Mouse (Mus musculus) midbrain, embryonic 11.5 days (tissue): ENCODE measurements around the gene Camk2d. TPM values are rescaled to one million over a fixed set of nuclear protein-coding genes. Genes with fewer than 3 reads are reported as not detected.

ENCODE experiments used
- ATAC-seq: fragments of 200-750 bp; cut with Nextera tagmentation; 2 replicates; pipeline ENCODE4 v1.8.0; 2017; ENCODE audit warnings: moderate TSS enrichment, moderate library complexity; ENCODE audit not compliant: low FRiP score
- DNase-seq: peaks from one replicate; pipeline ENCODE4 v3.0.0; 2015; ENCODE audit warnings: low spot score; ENCODE audit errors: missing footprints
- H3K27ac ChIP-seq: fragments of 300-500 bp; sonication (generic); 2 replicates; pipeline ENCODE4 v1.5.1; 2014; ENCODE audit warnings: low read depth, low read length
- H3K27me3 ChIP-seq: fragments of 300-500 bp; sonication (generic); 2 replicates; pipeline ENCODE4 v1.6.1; 2014; ENCODE audit warnings: mild to moderate bottlenecking, low read length, moderate library complexity, mixed read lengths; ENCODE audit not compliant: control insufficient read depth, insufficient read depth
- H3K36me3 ChIP-seq: fragments of 300-500 bp; sonication (generic); 2 replicates; pipeline ENCODE4 v1.6.1; 2014; ENCODE audit warnings: mild to moderate bottlenecking, low read length, moderate library complexity, mixed read lengths; ENCODE audit not compliant: control insufficient read depth, insufficient read depth
- H3K4me1 ChIP-seq: fragments of 300-500 bp; sonication (generic); 2 replicates; pipeline ENCODE4 v1.6.1; 2014; ENCODE audit warnings: low read length; ENCODE audit not compliant: control insufficient read depth, insufficient read depth
- H3K4me2 ChIP-seq: fragments of 300-500 bp; sonication (generic); 2 replicates; pipeline ENCODE4 v1.6.1; 2014; ENCODE audit warnings: mild to moderate bottlenecking, moderate library complexity
- H3K4me3 ChIP-seq: fragments of 300-500 bp; sonication (generic); 2 replicates; pipeline ENCODE4 v1.5.1; 2014; ENCODE audit warnings: low read depth, low read length
- H3K9ac ChIP-seq: fragments of 300-500 bp; sonication (generic); 2 replicates; pipeline ENCODE4 v1.6.1; 2014; ENCODE audit warnings: low read length
- H3K9me3 ChIP-seq: fragments of 300-500 bp; sonication (generic); 2 replicates; pipeline ENCODE4 v1.6.1; 2016; ENCODE audit warnings: low read length; ENCODE audit not compliant: control insufficient read depth
- WGBS: fragments of 180-500 bp; shearing (Covaris S2); extraction: QIAGEN DNeasy Blood & Tissue Kit; methylation state at CpG from one replicate; pipeline ENCODE4 v1.1.7; 2014; 5-methylcytosine and 5-hydroxymethylcytosine counted together
- polyA plus RNA-seq: library from polyadenylated mRNA; unstranded; fragments of >200 nt; fragmentation: Nextera tagmentation; extraction: Ambion mirVana; gene quantifications from 2 replicates; pipeline ENCODE4 v1.2.1, GENCODE M21; 2014

Gene Camk2d
- polyA plus RNA-seq, 1 experiment from 2014 or later = 13.5 TPM

GRCm38 (mm10) chr3:126751377-126752098 is 155.4 kb downstream of the Camk2d start:
- 86% methylated on average over 7 of the region's 7 CpGs for WGBS
- no peak for ATAC-seq
- peak; percentile 33 for DNase-seq
- Histone ChIP-seq H3K4me3 (no peak overlapping the region), H3K27ac (no peak overlapping the region), H3K9ac (no peak overlapping the region), H3K4me1 (no peaks in the 10 kb centered on the region), H3K27me3 (no peaks in the 10 kb centered on the region), H3K4me2 (no peak overlapping the region), H3K36me3 (no peaks in the 10 kb centered on the region), H3K9me3 (no peaks in the 10 kb centered on the region)

DNA sequence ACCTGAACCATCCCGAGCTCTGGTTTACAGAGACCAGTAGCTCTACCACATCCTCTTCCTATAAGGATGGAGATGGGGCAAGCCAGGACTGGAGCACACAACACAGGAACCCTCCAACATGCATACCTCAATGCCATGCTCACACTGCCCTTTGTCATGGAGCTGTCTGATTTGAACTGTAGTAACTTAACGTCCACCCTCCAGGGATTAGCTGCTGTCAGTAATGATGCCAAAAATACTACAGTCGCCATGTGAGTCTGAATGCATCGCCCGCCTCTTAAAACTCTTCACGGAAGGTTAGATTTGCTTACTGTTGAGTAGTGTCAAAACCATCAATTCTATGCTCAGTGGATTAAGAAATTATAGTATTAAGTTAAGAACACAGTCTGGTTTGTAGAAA is 156.9 kb downstream of the Camk2d start:
- no peaks in the 10 kb centered on the region for H3K36me3 ChIP-seq
- H3K4me2 ChIP-seq = no peak overlapping the region
- WGBS = 87% methylated on average over 6 of the region's 6 CpGs
- H3K27ac ChIP-seq = no peak overlapping the region
- no peak overlapping the region for H3K9ac ChIP-seq
- no peaks in the 10 kb centered on the region for H3K27me3 ChIP-seq
- H3K4me3 ChIP-seq = no peak overlapping the region
- no peaks in the 10 kb centered on the region for H3K9me3 ChIP-seq
- ATAC-seq (no peak), DNase-seq (peak; percentile 47)
- H3K4me1 ChIP-seq = no peaks in the 10 kb centered on the region

- Histone ChIP-seq H3K27me3 (no peaks in the 10 kb centered on the region), H3K9ac (no peak overlapping the region), H3K9me3 (no peaks in the 10 kb centered on the region), H3K27ac (no peak overlapping the region), H3K4me3 (no peak overlapping the region), H3K4me2 (no peak overlapping the region), H3K36me3 (no peaks in the 10 kb centered on the region), H3K4me1 (no peaks in the 10 kb centered on the region)
- peak; percentile 41 for DNase-seq
- ATAC-seq = no peak
- 84% methylated on average over 1 of the region's 1 CpGs for WGBS
Measured at GRCm38 (mm10) chr3:126758398-126758797, 162.3 kb downstream of the Camk2d start.

DNA sequence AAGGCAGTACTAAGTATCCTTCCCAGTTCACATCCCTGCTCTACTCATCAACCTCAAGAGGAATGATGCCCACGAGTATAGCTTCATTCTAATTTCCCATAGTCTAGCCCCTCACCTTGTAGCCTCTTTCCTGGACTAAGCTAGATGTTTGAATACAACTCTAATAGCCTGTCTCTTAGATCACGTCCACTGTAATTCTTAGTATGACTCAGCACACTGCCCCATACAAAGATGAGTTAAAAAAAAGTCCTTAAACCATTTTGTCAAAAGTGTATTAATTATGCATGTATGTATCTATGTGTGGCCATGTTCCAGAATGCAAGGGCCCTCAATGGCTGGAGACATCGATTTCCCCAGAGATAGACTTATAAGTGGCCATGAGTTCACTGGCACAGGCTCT is 164.5 kb downstream of the Camk2d start:
- no peak overlapping the region for H3K9ac ChIP-seq
- no peak overlapping the region for H3K27ac ChIP-seq
- H3K4me2 ChIP-seq = no peak overlapping the region
- H3K36me3 ChIP-seq = no peaks in the 10 kb centered on the region
- no peaks in the 10 kb centered on the region for H3K9me3 ChIP-seq
- no peak for DNase-seq
- H3K4me3 ChIP-seq = no peak overlapping the region
- WGBS = 87% methylated on average over 3 of the region's 3 CpGs
- H3K27me3 ChIP-seq = no peaks in the 10 kb centered on the region
- H3K4me1 ChIP-seq = no peaks in the 10 kb centered on the region
- ATAC-seq = no peak

GRCm38 (mm10) chr3:126764745-126765144 is 168.6 kb downstream of the Camk2d start:
- ATAC-seq (no peak), DNase-seq (no peak)
- Histone ChIP-seq H3K4me3 (no peak overlapping the region), H3K9ac (no peak overlapping the region), H3K4me2 (no peak overlapping the region), H3K27ac (no peak overlapping the region), H3K9me3 (no peaks in the 10 kb centered on the region), H3K4me1 (no peaks in the 10 kb centered on the region), H3K27me3 (no peaks in the 10 kb centered on the region), H3K36me3 (no peaks in the 10 kb centered on the region)
- WGBS = 91% methylated on average over 4 of the region's 4 CpGs

- Histone ChIP-seq H3K4me1 (no peaks in the 10 kb centered on the region), H3K4me2 (no peak overlapping the region), H3K9me3 (no peaks in the 10 kb centered on the region), H3K9ac (no peak overlapping the region), H3K27me3 (no peaks in the 10 kb centered on the region), H3K4me3 (no peak overlapping the region), H3K36me3 (no peaks in the 10 kb centered on the region), H3K27ac (no peak overlapping the region)
- ATAC-seq (no peak), DNase-seq (no peak)
- WGBS = 74% methylated on average over 6 of the region's 6 CpGs
Measured at GRCm38 (mm10) chr3:126770056-126770455, 174.0 kb downstream of the Camk2d start.

- H3K4me2 ChIP-seq = no peak overlapping the region
- no peak overlapping the region for H3K27ac ChIP-seq
- WGBS = 84% methylated on average over 8 of the region's 8 CpGs
- no peaks in the 10 kb centered on the region for H3K9me3 ChIP-seq
- no peaks in the 10 kb centered on the region for H3K27me3 ChIP-seq
- no peak overlapping the region for H3K4me3 ChIP-seq
- no peak overlapping the region for H3K9ac ChIP-seq
- no peaks in the 10 kb centered on the region for H3K36me3 ChIP-seq
- DNase-seq (no peak), ATAC-seq (no peak)
- no peaks in the 10 kb centered on the region for H3K4me1 ChIP-seq
Measured at GRCm38 (mm10) chr3:126771032-126771431, 174.9 kb downstream of the Camk2d start.

GRCm38 (mm10) chr3:126771541-126771940 is 175.4 kb downstream of the Camk2d start:
- Histone ChIP-seq H3K27ac (no peak overlapping the region), H3K4me3 (no peak overlapping the region), H3K4me1 (no peaks in the 10 kb centered on the region), H3K36me3 (no peaks in the 10 kb centered on the region), H3K4me2 (no peak overlapping the region), H3K27me3 (no peaks in the 10 kb centered on the region), H3K9ac (no peak overlapping the region), H3K9me3 (no peaks in the 10 kb centered on the region)
- WGBS = 29% methylated on average over 6 of the region's 6 CpGs
- peak; percentile 97 for ATAC-seq
- DNase-seq = peak; percentile 92

DNA sequence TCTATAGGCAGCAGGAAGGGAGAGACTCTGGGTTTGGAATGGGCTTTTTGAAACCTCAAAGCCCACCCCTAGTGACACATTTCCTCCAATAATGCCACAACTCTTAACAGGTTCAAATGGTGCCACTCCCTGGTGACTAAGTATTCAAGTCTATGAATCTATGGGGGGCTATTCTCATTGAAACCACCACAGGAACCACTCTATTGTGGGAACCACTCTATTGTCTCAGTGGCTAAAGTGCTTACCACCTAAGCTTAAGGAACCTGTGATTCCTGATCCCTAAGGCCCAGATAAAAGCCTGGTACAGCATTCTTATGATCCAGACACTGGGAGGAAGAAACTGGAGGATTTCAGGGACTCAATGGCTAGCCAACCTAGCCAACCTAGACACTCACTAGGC is 179.9 kb downstream of the Camk2d start:
- Histone ChIP-seq H3K4me2 (no peak overlapping the region), H3K4me3 (no peak overlapping the region), H3K4me1 (no peaks in the 10 kb centered on the region), H3K9me3 (no peaks in the 10 kb centered on the region), H3K27ac (no peak overlapping the region), H3K9ac (no peak overlapping the region), H3K36me3 (no peaks in the 10 kb centered on the region), H3K27me3 (no peaks in the 10 kb centered on the region)
- ATAC-seq = no peak
- DNase-seq = no peak
